ENCODE assay signal across 9 mouse cellular contexts in the genomic region with DNA sequence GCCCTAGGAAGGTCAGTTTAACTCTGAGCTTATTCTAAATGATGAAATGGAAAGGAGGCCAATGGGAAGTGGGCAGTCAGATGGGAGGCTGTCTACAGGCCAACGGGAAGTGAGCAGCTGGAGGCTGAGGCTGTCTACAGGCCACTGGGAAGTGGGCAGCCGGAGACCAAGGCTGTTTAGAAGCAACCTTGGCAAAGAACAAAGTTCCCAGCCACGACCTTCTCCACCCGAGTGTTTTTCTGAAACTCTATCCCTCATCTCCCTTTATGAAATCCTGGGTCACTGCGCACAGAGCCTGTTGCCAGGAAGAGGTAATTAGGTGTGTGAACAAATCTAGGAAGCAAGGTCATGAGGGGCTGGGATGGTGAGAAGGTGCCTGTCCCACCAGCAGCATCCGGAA. TPM values are rescaled to one million over a fixed set of nuclear protein-coding genes. Genes with fewer than 3 reads are reported as not detected.
DNase-seq lines count a peak whose midpoint lies in the region; ATAC-seq and TF ChIP-seq lines count a peak whose summit lies in the region.
"Had no signal": no experiment of that assay in that cellular context is flagged by ENCODE, and none has a peak within 500 bp of the region (broad histone marks: within the 10 kb centered on the region; RNA-seq: fewer than 3 reads in every experiment).

No protein-coding gene starts in this region.

- no peaks in the 10 kb centered on the region; the same call in 1 of the 2 replicates for H3K4me1 ChIP-seq in testis, adult 2 months (ENCODE audit: control insufficient read depth, insufficient read depth, low read length)
- peaks cover 40% of the 10 kb centered on the region for H3K4me1 ChIP-seq in lung, embryonic 16.5 days (replicated peaks; ENCODE audit: control insufficient read depth, insufficient read depth, low read length)

- no peaks in the 10 kb centered on the region for H3K27me3 ChIP-seq in testis, adult 2 months (ENCODE audit: control insufficient read depth, insufficient read depth, low read length)
- H3K27me3 ChIP-seq in lung, embryonic 16.5 days (ENCODE audit: control insufficient read depth, insufficient read depth, low read depth, low read length): no peaks in the 10 kb centered on the region

- H3K36me3 ChIP-seq in testis, adult 2 months (ENCODE audit: control insufficient read depth, insufficient read depth, low read length): no peaks in the 10 kb centered on the region; the same call in 1 of the 2 replicates
- H3K36me3 ChIP-seq in lung, embryonic 16.5 days (ENCODE audit: control insufficient read depth, insufficient read depth, low read length): peaks cover 11% of the 10 kb centered on the region

- H3K9ac ChIP-seq in lung, embryonic 16.5 days (ENCODE audit: low read length): no peak overlapping the region

- intact Hi-C loops in gastrocnemius, adult 2 months (cut with DNase I): no loop called here
- intact Hi-C loops in gastrocnemius, postnatal 14 days (cut with DNase I; ENCODE audit: low total_unique reads): loop anchor here (10.0 kb wide), 2 partner anchors 113 to 283 kb away; no protein-coding TSS in a partner anchor

- no peak for TF ChIP-seq POLR2A in testis, adult 2 months (IDR thresholded peaks at IDR 0.05; ENCODE audit: control insufficient read depth, low read depth, low read length)

- 53% methylated on average over 6 of the region's 6 CpGs for whole genome bisulfite sequencing in lung, embryonic 16.5 days

- H3K4me3 ChIP-seq in gastrocnemius, adult 2 months: no peak overlapping the region
- H3K4me3 ChIP-seq in testis, adult 2 months (ENCODE audit: control insufficient read depth, low read depth, low read length): no peak overlapping the region
- H3K4me3 ChIP-seq in lung, embryonic 16.5 days (ENCODE audit: low read length): no peak overlapping the region

- ATAC-seq in lung, embryonic 16.5 days (ENCODE audit: low read depth): no peak

- peak; percentile 39 for DNase-seq in gastrocnemius, adult 2 months
- no peak for DNase-seq in gastrocnemius, postnatal 14 days
- DNase-seq in testis, postnatal 10 days (ENCODE audit: low spot score): no peak
- DNase-seq in left cerebral cortex, adult 9 months (ENCODE audit: low spot score in 2 of 2): no peak
- DNase-seq in layer of hippocampus, adult 18-20 months (ENCODE audit: low spot score in 2 of 2): no peak
- no peak for DNase-seq in Muller cell, postnatal 12 days (ENCODE audit: inconsistent ontology term)
- DNase-seq: cerebellum, adult 8-10 months had no signal

- peak overlapping the region; percentile 73 for H3K27ac ChIP-seq in gastrocnemius, adult 2 months
- peak overlapping the region; percentile 29; the same call in 1 of the 2 replicates for H3K27ac ChIP-seq in testis, adult 2 months (ENCODE audit: control insufficient read depth, insufficient read depth, low read depth, low read length)
- peak overlapping the region; percentile 87 for H3K27ac ChIP-seq in lung, embryonic 16.5 days (ENCODE audit: low read length)

- H3K9me3 ChIP-seq in lung, embryonic 16.5 days (ENCODE audit: control insufficient read depth, low read length): no peaks in the 10 kb centered on the region

- TF ChIP-seq CTCF in gastrocnemius, adult 2 months (IDR thresholded peaks at IDR 0.05): no peak
- TF ChIP-seq CTCF in testis, adult 2 months (IDR thresholded peaks at IDR 0.05; ENCODE audit: control insufficient read depth, insufficient read depth, insufficient replicate concordance, low read depth, low read length): no peak

- 0 out of 2 replicates have a peak overlapping the region, but pooled peaks have one; percentile 15 for H3K4me2 ChIP-seq in lung, embryonic 16.5 days (ENCODE audit: low read depth, low read length)

RNA-seq across cellular contexts. Expression of gene Stn1, which starts 25.3 kb away (rescaled TPM):
- total RNA-seq in gastrocnemius, adult 2 months (2021): 1 to 10 TPM; 3.8 to 5.6 TPM
- 10 to 100 TPM in 1 of 2 experiments, 1 to 10 TPM in 1; 6.8 to 11.2 TPM for total RNA-seq in gastrocnemius, postnatal 14 days (2021)
- 19.6 and 27.2 TPM in 2 replicates for polyA plus RNA-seq in testis, adult 2 months (2012; rRNA removed)
- 55.5 and 59.7 TPM in 2 replicates for polyA plus RNA-seq in lung, embryonic 16.5 days (2015; fragmentation: Nextera tagmentation; extraction: Ambion mirVana)
- 10 to 100 TPM; 21.0 to 22.8 TPM for total RNA-seq in layer of hippocampus, adult 18-20 months (2021)

RNA-seq across cellular contexts. Expression of gene Sh3pxd2a, which starts 47.8 kb away (rescaled TPM):
- total RNA-seq in gastrocnemius, adult 2 months (2021): 10 to 100 TPM; 37.7 to 44.7 TPM
- 10 to 100 TPM; 50.6 to 58.9 TPM for total RNA-seq in gastrocnemius, postnatal 14 days (2021)
- 1.2 and 1.6 TPM in 2 replicates for polyA plus RNA-seq in testis, adult 2 months (2012; rRNA removed)
- 6.1 and 6.6 TPM in 2 replicates for polyA plus RNA-seq in lung, embryonic 16.5 days (2015; fragmentation: Nextera tagmentation; extraction: Ambion mirVana)
- 10 to 100 TPM; 33.4 to 35.4 TPM for total RNA-seq in layer of hippocampus, adult 18-20 months (2021)

Comparison
In these comparisons a context has a peak if more than half of its experiments do, and no peak if none do; other contexts are left out.
1. H3K27ac ChIP-seq: peak in every context shown above with its lines; median percentile 87 in lung, embryonic 16.5 days; 73 in gastrocnemius, adult 2 months; 29 in testis, adult 2 months.